Mouse (Mus musculus) brain, embryonic 18.5 days (tissue): Measurements from ENCODE around the gene Plod1.
"Not testable (repeated sequence)": the region's sequence is repeated elsewhere in the genome, so short reads cannot be mapped to it uniquely, and the experiment has no call there.

Source experiments
- DNase-seq: peaks from one replicate; pipeline ENCODE4 v3.0.0-alpha.2; 2012; ENCODE audit warnings: low read depth, low spot score

Gene Plod1

GRCm38 (mm10) chr4:147896411-147896810 lies 40.2 kb downstream of the Plod1 start:
- no peak for DNase-seq

- DNase-seq = no peak
Observed at GRCm38 (mm10) chr4:147895815-147896330, 40.7 kb downstream of the Plod1 start.

DNA sequence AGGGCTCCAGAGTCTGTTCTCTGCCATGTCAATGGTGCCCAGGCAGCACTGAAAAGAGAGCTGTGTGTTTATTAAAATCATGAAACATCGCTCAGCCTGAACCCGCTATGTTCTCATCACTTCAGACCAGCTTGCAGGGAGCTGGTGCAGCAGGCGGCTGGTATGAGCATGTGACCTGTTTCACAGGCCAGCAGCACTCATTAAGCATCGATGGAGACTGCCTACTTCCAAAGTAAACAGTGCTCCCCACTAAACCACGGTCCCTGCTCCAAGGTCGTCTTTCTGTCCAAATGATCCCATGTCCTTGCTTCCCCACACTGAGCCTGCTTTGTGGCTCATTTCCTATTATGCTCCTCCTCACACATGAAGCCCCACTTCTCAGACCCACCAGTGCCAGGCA lies 46.2 kb downstream of the Plod1 start:
- no peak for DNase-seq

- DNase-seq = no peak
Observed at GRCm38 (mm10) chr4:147888237-147888636, 48.3 kb downstream of the Plod1 start.

DNA sequence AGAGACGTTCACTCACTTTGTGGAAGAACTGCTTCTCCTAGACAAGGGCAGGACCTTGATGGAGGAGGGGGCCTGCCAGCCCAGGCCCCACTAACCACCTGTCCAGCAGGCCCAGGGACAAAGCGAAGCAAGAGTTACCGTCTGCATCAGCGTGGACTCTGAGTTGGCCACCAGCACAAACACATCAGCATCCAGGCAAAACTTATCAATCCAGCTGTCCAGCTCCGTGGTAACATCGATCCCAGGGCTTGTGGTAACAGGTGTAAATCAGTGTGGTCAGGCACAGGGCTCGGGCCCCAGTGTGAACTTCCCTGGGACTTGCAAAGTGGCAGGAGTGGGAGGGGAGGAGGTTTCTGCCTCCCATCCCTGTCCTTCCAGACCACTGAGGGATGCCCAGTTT lies 49.3 kb downstream of the Plod1 start:
- DNase-seq = no peak

GRCm38 (mm10) chr4:147886158-147886557 lies 50.4 kb downstream of the Plod1 start:
- no peak for DNase-seq

DNA sequence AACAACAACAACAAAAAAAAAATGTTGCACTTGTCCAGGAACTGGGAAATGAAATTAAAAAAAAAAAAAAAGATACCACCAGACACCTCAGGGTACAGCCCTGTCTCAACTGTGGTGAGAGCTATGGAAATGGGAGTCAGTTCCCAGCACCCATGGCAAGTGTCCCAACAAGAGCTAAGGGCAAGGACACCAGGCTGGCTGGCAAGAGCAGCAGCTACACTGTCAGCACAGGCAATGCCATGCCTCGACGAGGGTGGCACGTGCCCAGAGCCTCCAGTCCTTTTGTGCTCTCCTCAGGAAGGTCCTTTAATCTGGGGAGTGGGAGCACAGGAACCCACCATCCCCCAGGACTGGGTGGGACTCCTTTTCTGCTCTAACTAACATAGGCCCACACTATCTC lies 52.4 kb downstream of the Plod1 start:
- DNase-seq = no peak

GRCm38 (mm10) chr4:147883041-147883440 lies 53.5 kb downstream of the Plod1 start:
- DNase-seq = no peak

DNA sequence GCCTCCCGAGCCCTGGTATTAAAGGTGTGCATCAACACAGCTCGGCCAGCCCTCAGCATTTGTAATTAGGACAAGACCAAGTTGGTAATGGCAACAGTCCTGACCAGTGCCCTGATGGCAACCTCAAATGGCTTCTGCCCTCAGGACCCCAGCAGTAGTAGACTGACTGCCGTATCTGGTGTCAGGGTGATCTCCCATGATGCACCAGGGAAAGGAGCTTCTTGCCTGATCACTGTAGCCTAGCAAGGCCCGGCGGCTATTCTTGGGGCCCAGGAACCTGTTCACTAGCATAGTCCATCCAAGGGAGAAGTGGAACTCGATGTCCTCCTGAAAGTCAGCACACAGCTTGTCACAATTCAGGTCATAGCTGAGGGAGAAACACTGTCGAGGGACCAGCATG lies 54.8 kb downstream of the Plod1 start:
- DNase-seq = no peak

DNA sequence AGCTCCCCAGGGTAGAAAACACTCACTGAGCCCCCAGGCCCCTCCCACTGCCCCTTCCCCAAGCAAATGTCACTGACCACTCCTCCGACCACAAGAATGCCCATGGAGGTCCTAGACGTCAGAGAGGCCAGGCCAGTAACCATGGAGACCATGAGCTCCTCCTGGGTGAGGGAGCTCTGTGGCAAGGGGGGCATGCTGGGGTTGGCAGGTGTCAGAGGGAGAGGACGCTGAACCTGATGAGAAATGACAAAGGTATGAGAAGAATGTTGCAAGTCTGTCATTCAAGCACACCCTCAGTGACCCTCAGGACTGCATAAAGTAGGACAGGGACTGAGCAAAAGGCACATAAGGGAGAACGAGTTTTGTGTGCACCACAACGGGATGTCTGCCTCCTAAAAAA lies 56.7 kb downstream of the Plod1 start:
- no peak for DNase-seq

DNA sequence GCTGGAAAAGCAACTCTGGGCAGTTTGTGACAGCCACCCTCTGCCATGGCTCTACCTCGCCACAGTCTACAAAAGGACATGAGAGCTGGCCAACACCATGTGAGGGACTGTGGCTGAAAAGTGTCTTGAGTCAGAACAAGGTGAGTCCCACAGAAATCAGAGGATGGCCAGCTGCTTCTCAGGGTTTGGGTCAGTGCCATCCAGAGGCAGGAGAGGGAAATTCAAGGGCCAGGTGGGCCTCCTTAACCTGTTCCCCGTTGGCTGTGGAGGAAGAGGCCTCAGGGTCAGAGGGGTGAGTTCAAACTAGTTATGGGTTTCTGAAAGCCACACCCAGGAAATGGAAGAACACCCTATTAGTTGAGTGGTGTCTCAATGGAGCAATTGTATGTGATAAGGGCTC lies 57.1 kb downstream of the Plod1 start:
- DNase-seq = no peak

- DNase-seq = no peak
Observed at GRCm38 (mm10) chr4:147878537-147878936, 58.0 kb downstream of the Plod1 start.

DNA sequence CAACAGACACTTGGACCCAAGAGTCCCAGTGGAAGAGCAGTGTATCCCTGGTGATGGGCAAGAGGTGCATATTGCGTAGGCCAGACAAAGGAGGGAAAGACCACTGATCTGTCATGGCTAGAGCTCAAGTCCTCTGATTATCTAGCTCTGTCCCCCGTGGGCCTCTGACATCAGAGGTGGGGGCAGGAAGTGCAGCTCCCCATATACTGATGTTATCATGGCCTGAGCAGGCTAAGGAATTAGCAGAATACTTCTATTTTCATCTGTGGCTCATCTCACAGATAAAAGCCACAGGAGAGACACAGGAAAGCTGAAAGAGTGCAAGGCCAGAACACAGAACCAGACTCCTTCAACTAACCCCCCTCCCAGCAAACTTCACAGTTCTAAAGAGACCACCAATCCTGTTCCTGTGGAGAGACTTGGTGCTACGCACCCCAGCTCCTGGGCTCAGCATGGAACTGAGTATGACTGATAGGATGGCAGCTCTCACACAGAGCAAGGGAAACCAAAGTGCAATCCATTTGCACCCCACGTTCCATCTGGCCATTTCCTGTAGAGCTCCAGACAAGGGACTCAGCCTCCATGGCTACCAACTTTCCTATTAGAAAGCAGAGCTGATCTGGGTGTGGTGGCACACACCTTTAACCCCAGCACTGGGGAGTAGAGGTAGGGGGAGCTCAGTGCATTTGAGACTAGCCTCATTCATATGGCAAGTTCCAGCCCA lies 60.6 kb downstream of the Plod1 start:
- no peak for DNase-seq

- DNase-seq = no peak
Observed at GRCm38 (mm10) chr4:147869238-147869637, 67.3 kb downstream of the Plod1 start.

DNA sequence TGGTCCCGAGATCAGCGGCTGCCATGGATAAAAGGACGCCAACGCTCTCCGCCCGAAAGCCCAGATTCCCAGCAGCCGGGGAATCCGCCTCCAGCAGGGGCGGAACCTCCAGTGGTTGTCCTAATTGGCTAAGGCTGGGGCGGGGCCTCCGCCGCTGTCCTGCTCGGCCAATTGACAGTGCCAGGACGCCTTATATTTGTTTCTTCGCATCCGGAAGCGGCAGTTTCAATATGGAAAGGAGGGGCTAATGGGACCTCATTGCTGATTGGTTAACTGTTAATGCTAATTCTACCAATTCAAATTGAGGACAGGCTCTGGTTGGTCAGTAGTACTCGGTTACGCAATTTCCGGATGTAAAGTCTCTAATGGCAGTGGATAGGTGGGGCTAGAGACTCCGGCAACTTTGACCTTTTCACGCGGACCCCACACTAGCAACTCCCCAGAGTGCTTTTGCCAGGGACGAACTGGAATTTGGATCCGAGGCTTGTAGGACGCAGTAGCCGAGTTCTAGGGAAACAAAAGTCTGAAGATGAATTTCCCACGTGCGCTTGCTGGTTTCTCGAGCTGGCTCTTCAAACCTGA lies 68.0 kb downstream of the Plod1 start, which contains the start of the genes Miip and Fv1:
TSS of gene Miip (minus strand) at position 367 of the 582 bp plus-strand sequence.
TSS of gene Fv1 (plus strand) at position 530 of the 582 bp plus-strand sequence.
- DNase-seq = peak; percentile 95

GRCm38 (mm10) chr4:147867563-147868449 lies 68.8 kb downstream of the Plod1 start:
- DNase-seq = peak; percentile 10

GRCm38 (mm10) chr4:147866793-147867192 lies 69.8 kb downstream of the Plod1 start:
- DNase-seq = not testable (repeated sequence)

DNA sequence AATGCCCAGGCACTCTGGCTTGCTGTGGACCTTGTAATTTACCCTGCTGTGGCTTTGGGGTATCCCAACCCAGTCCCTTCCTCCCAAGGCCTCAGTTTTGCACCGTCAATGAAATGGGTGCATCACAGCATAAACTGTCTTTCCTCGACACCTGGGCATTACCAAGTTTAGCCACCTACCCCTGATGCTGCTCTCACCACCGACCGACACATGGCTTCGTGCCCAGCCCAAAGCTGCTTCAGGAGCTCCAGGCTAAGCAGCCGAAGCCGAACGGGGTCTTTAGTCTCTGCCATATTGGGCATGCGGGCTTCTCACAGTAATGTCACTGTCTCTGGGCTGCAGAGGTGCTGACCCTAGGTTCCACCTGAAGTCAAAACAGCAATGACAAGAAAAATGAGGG lies 70.5 kb downstream of the Plod1 start:
- no peak for DNase-seq

DNA sequence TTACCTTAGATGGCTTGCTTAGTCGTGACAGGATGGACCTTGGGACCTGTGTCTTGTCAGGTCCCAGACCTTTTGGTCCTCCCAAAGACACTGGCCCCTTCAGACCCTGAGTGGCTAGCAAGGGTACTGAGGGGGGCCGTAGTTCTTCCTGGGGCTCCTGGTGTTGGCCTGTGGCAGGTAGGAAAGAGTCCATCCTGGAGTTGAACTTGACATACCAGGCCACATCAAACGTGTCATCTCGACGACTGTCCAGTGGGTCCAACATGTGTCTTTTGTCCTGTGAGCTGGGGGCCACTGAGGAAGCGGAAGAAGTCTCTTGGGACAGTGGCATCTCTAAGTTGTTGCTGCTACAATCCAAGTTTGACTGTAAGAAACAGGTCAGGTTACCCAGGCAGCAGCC lies 70.9 kb downstream of the Plod1 start:
- DNase-seq = no peak

DNA sequence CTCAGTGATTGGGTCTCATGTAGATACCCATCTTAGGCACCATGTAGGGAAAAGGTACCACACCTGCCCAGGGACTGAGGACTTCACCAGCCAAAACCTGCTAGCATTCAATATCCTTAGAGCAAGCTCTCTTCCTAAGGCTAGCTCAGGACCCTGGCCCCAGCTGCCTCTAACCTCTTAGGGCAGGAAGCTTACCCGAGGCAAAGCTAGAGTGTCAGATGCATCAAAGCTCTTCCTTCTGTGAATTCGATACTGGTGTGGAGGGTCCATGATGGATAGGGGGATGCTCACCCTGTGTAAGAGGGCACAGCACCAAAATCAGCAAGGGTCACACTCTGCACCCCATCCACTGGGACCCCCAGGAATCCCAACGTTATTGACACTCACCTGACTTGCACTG lies 74.5 kb downstream of the Plod1 start:
- DNase-seq = no peak
